Mouse (Mus musculus): ENCODE measurements around the gene Ppp3ca.

- TF ChIP-seq EP300 (IDR thresholded peaks at IDR 0.05; ENCODE audit: low read depth), result no peak
- TF ChIP-seq CTCF (IDR thresholded peaks at IDR 0.05; ENCODE audit: low read depth), result no peak
Observed at GRCm38 (mm10) chr3:136981589-136981924, 311.6 kb downstream of the Ppp3ca start.

Measured in liver, postnatal 0 days (tissue).